Mouse (Mus musculus): Measurements from ENCODE around the gene Gfod2.

Gene Gfod2

GRCm38 (mm10) chr8:105677891-105678290, 80.6 kb downstream of the Gfod2 start:
- no peak for DNase-seq (ENCODE audit: low spot score)
